Mouse (Mus musculus): ENCODE results near the gene Tox2. TPM values are rescaled to one million over a fixed set of nuclear protein-coding genes. Genes with fewer than 3 reads are reported as not detected.

The Tox2 gene
- polyA plus RNA-seq, 1 experiment from 2014 or later: 20.3 TPM

- Histone ChIP-seq H3K27me3 (ENCODE audit: control insufficient read depth, insufficient read depth, low read length) (no peaks in the 10 kb centered on the region), H3K27ac (ENCODE audit: low read depth, low read length) (no peak overlapping the region)
- WGBS: 89% methylated on average over 6 of the region's 6 CpGs
Measured at GRCm38 (mm10) chr2:163254228-163254627, 51.3 kb downstream of the Tox2 start.

GRCm38 (mm10) chr2:163256765-163257164, 53.8 kb downstream of the Tox2 start:
- H3K9me3 ChIP-seq (ENCODE audit: control insufficient read depth, low read length): no peaks in the 10 kb centered on the region
- 85% methylated on average over 1 of the region's 1 CpGs for WGBS
- no peak for ATAC-seq (ENCODE audit: insufficient read depth, low FRiP score, low TSS enrichment)
- H3K4me3 ChIP-seq (ENCODE audit: low read depth, low read length): no peak overlapping the region
- H3K27me3 ChIP-seq (ENCODE audit: control insufficient read depth, insufficient read depth, low read length): no peaks in the 10 kb centered on the region
- no peaks in the 10 kb centered on the region for H3K4me1 ChIP-seq (ENCODE audit: control insufficient read depth, insufficient read depth, low read length)
- H3K27ac ChIP-seq (ENCODE audit: low read depth, low read length): no peak overlapping the region
- no peak overlapping the region for H3K4me2 ChIP-seq (ENCODE audit: low read depth)
- H3K9ac ChIP-seq (ENCODE audit: low read length): no peak overlapping the region
- no peaks in the 10 kb centered on the region for H3K36me3 ChIP-seq (ENCODE audit: control insufficient read depth, insufficient read depth, low read length)
- no peak for DNase-seq (ENCODE audit: low spot score)

More at GRCm38 (mm10) chr2:163254228-163254627, 51.3 kb downstream of the Tox2 start:
- Histone ChIP-seq H3K4me3 (ENCODE audit: low read depth, low read length) (no peak overlapping the region), H3K9me3 (ENCODE audit: control insufficient read depth, low read length) (no peaks in the 10 kb centered on the region), H3K4me2 (ENCODE audit: low read depth) (no peak overlapping the region), H3K36me3 (ENCODE audit: control insufficient read depth, insufficient read depth, low read length) (no peaks in the 10 kb centered on the region), H3K4me1 (ENCODE audit: control insufficient read depth, insufficient read depth, low read length) (no peaks in the 10 kb centered on the region), H3K9ac (ENCODE audit: low read length) (no peak overlapping the region)
- DNase-seq (ENCODE audit: low spot score): no peak
- no peak for ATAC-seq (ENCODE audit: insufficient read depth, low FRiP score, low TSS enrichment)

- H3K4me1 ChIP-seq (ENCODE audit: control insufficient read depth, insufficient read depth, low read length): no peaks in the 10 kb centered on the region
- no peak for ATAC-seq (ENCODE audit: insufficient read depth, low FRiP score, low TSS enrichment)
- 69% methylated on average over 6 of the region's 6 CpGs for WGBS
Measured at GRCm38 (mm10) chr2:163261362-163262054, 58.6 kb downstream of the Tox2 start.

GRCm38 (mm10) chr2:163262055-163262420, 59.1 kb downstream of the Tox2 start:
- no peak overlapping the region for H3K4me2 ChIP-seq (ENCODE audit: low read depth)
- no peaks in the 10 kb centered on the region for H3K27me3 ChIP-seq (ENCODE audit: control insufficient read depth, insufficient read depth, low read length)
- H3K9ac ChIP-seq (ENCODE audit: low read length): no peak overlapping the region
- H3K36me3 ChIP-seq (ENCODE audit: control insufficient read depth, insufficient read depth, low read length): no peaks in the 10 kb centered on the region
- H3K9me3 ChIP-seq (ENCODE audit: control insufficient read depth, low read length): no peaks in the 10 kb centered on the region
- H3K4me3 ChIP-seq (ENCODE audit: low read depth, low read length): no peak overlapping the region
- no peak overlapping the region for H3K27ac ChIP-seq (ENCODE audit: low read depth, low read length)
- no peak for ATAC-seq (ENCODE audit: insufficient read depth, low FRiP score, low TSS enrichment)
- DNase-seq (ENCODE audit: low spot score): no peak
- WGBS: 92% methylated on average over 4 of the region's 4 CpGs
- no peaks in the 10 kb centered on the region for H3K4me1 ChIP-seq (ENCODE audit: control insufficient read depth, insufficient read depth, low read length)

More at GRCm38 (mm10) chr2:163261362-163262054, 58.6 kb downstream of the Tox2 start:
- Histone ChIP-seq H3K4me2 (ENCODE audit: low read depth) (no peak overlapping the region), H3K36me3 (ENCODE audit: control insufficient read depth, insufficient read depth, low read length) (no peaks in the 10 kb centered on the region), H3K9me3 (ENCODE audit: control insufficient read depth, low read length) (no peaks in the 10 kb centered on the region), H3K27ac (ENCODE audit: low read depth, low read length) (no peak overlapping the region), H3K4me3 (ENCODE audit: low read depth, low read length) (no peak overlapping the region), H3K27me3 (ENCODE audit: control insufficient read depth, insufficient read depth, low read length) (no peaks in the 10 kb centered on the region), H3K9ac (ENCODE audit: low read length) (no peak overlapping the region)
- DNase-seq (ENCODE audit: low spot score): no peak

- DNase-seq (ENCODE audit: low spot score) (no peak), ATAC-seq (ENCODE audit: insufficient read depth, low FRiP score, low TSS enrichment) (no peak)
- H3K9me3 ChIP-seq (ENCODE audit: control insufficient read depth, low read length): no peaks in the 10 kb centered on the region
- no peaks in the 10 kb centered on the region for H3K4me1 ChIP-seq (ENCODE audit: control insufficient read depth, insufficient read depth, low read length)
- no peaks in the 10 kb centered on the region for H3K27me3 ChIP-seq (ENCODE audit: control insufficient read depth, insufficient read depth, low read length)
- no peak overlapping the region for H3K4me3 ChIP-seq (ENCODE audit: low read depth, low read length)
- no peak overlapping the region for H3K9ac ChIP-seq (ENCODE audit: low read length)
- H3K27ac ChIP-seq (ENCODE audit: low read depth, low read length): no peak overlapping the region
- H3K4me2 ChIP-seq (ENCODE audit: low read depth): no peak overlapping the region
- no peaks in the 10 kb centered on the region for H3K36me3 ChIP-seq (ENCODE audit: control insufficient read depth, insufficient read depth, low read length)
Measured at GRCm38 (mm10) chr2:163267097-163267496, 64.2 kb downstream of the Tox2 start.

- ATAC-seq (ENCODE audit: insufficient read depth, low FRiP score, low TSS enrichment) (no peak), DNase-seq (ENCODE audit: low spot score) (no peak)
- H3K27me3 ChIP-seq (ENCODE audit: control insufficient read depth, insufficient read depth, low read length): no peaks in the 10 kb centered on the region
- H3K9me3 ChIP-seq (ENCODE audit: control insufficient read depth, low read length): no peaks in the 10 kb centered on the region
- WGBS: 71% methylated on average over 8 of the region's 8 CpGs
- H3K36me3 ChIP-seq (ENCODE audit: control insufficient read depth, insufficient read depth, low read length): no peaks in the 10 kb centered on the region
- no peak overlapping the region for H3K4me2 ChIP-seq (ENCODE audit: low read depth)
- H3K27ac ChIP-seq (ENCODE audit: low read depth, low read length): no peak overlapping the region
- H3K4me1 ChIP-seq (ENCODE audit: control insufficient read depth, insufficient read depth, low read length): no peaks in the 10 kb centered on the region
- H3K4me3 ChIP-seq (ENCODE audit: low read depth, low read length): no peak overlapping the region
- H3K9ac ChIP-seq (ENCODE audit: low read length): no peak overlapping the region
Measured at GRCm38 (mm10) chr2:163271581-163272492, 68.9 kb downstream of the Tox2 start.

- Histone ChIP-seq H3K9ac (ENCODE audit: low read length) (no peak overlapping the region), H3K36me3 (ENCODE audit: control insufficient read depth, insufficient read depth, low read length) (no peaks in the 10 kb centered on the region; the same call in 1 of the 2 replicates), H3K27ac (ENCODE audit: low read depth, low read length) (no peak overlapping the region), H3K27me3 (ENCODE audit: control insufficient read depth, insufficient read depth, low read length) (no peaks in the 10 kb centered on the region), H3K4me2 (ENCODE audit: low read depth) (no peak overlapping the region), H3K9me3 (ENCODE audit: control insufficient read depth, low read length) (no peaks in the 10 kb centered on the region), H3K4me3 (ENCODE audit: low read depth, low read length) (no peak overlapping the region), H3K4me1 (ENCODE audit: control insufficient read depth, insufficient read depth, low read length) (no peaks in the 10 kb centered on the region; the same call in 1 of the 2 replicates)
- DNase-seq (ENCODE audit: low spot score) (no peak), ATAC-seq (ENCODE audit: insufficient read depth, low FRiP score, low TSS enrichment) (no peak)
- WGBS: 76% methylated on average over 8 of the region's 8 CpGs
Measured at GRCm38 (mm10) chr2:163273815-163274214, 70.9 kb downstream of the Tox2 start.

GRCm38 (mm10) chr2:163275986-163276385, 73.1 kb downstream of the Tox2 start:
- Histone ChIP-seq H3K36me3 (ENCODE audit: control insufficient read depth, insufficient read depth, low read length) (no peaks in the 10 kb centered on the region; the same call in 1 of the 2 replicates), H3K27ac (ENCODE audit: low read depth, low read length) (no peak overlapping the region), H3K27me3 (ENCODE audit: control insufficient read depth, insufficient read depth, low read length) (no peaks in the 10 kb centered on the region), H3K9me3 (ENCODE audit: control insufficient read depth, low read length) (no peaks in the 10 kb centered on the region), H3K4me3 (ENCODE audit: low read depth, low read length) (no peak overlapping the region), H3K4me2 (ENCODE audit: low read depth) (no peak overlapping the region), H3K4me1 (ENCODE audit: control insufficient read depth, insufficient read depth, low read length) (no peaks in the 10 kb centered on the region; the same call in 1 of the 2 replicates), H3K9ac (ENCODE audit: low read length) (no peak overlapping the region)
- 88% methylated on average over 14 of the region's 14 CpGs for WGBS
- no peak for DNase-seq (ENCODE audit: low spot score)
- ATAC-seq (ENCODE audit: insufficient read depth, low FRiP score, low TSS enrichment): no peak

Measured in neural tube, embryonic 11.5 days (tissue).